Mouse (Mus musculus): Measurements from ENCODE around the gene Tmem238. TPM values are rescaled to one million over a fixed set of nuclear protein-coding genes. Genes with fewer than 3 reads are reported as not detected.

Gene Tmem238
- total and polyA plus RNA-seq, 3 experiments: 23.8 to 31.3 TPM; not detected in 1

- H3K27ac ChIP-seq (ENCODE audit: control insufficient read depth, low read depth, low read length): no peak overlapping the region
- H3K36me3 ChIP-seq (ENCODE audit: control insufficient read depth in 1 of 2, insufficient read depth in 2 of 2, low read length in 2 of 2): no peaks in the 10 kb centered on the region
- H3K4me1 ChIP-seq (ENCODE audit: control insufficient read depth in 1 of 2, insufficient read depth in 2 of 2, low read length in 2 of 2): peaks cover 0 to 12% of the 10 kb centered on the region in 2 experiments; a peak in 1 of 4 replicates
- no peaks in the 10 kb centered on the region for H3K9me3 ChIP-seq (replicated peaks; ENCODE audit: insufficient read depth, low read length)
- peaks cover 5 to 14% of the 10 kb centered on the region in 2 experiments; a peak in 3 of 4 replicates for H3K27me3 ChIP-seq (ENCODE audit: control insufficient read depth in 1 of 2, insufficient read depth in 2 of 2, low read length in 2 of 2)
- no peak overlapping the region for H3K4me3 ChIP-seq (ENCODE audit: control insufficient read depth in 1 of 2, insufficient read depth in 1 of 2, low read depth in 2 of 2, low read length in 2 of 2)
- TF ChIP-seq TCF12 (IDR thresholded peaks at IDR 0.05; ENCODE audit: low read depth, low read length): no peak
- TF ChIP-seq UBTF (IDR thresholded peaks at IDR 0.05; ENCODE audit: borderline replicate concordance, insufficient read depth, low read depth, low read length): no peak
- TF ChIP-seq KAT2A (conservative IDR thresholded peaks at IDR 0.05; ENCODE audit: low read depth, low read length): no peak
- TF ChIP-seq MYC (IDR thresholded peaks at IDR 0.05; ENCODE audit: low read depth, low read length): no peak
- TF ChIP-seq ZKSCAN1 (IDR thresholded peaks at IDR 0.05; ENCODE audit: low read depth, low read length): no peak
- TF ChIP-seq MAX (IDR thresholded peaks at IDR 0.05; ENCODE audit: low read length): no peak
- no peak for TF ChIP-seq ZC3H11A (IDR thresholded peaks at IDR 0.05; ENCODE audit: low read depth, low read length)
- TF ChIP-seq E2F4 (IDR thresholded peaks at IDR 0.05; ENCODE audit: borderline replicate concordance, low read depth, low read length): no peak
- no peak for TF ChIP-seq BHLHE40 (IDR thresholded peaks at IDR 0.05; ENCODE audit: borderline replicate concordance, low read depth, low read length)
- TF ChIP-seq SIN3A (IDR thresholded peaks at IDR 0.05; ENCODE audit: low read length): no peak
- no peak for TF ChIP-seq POLR2AphosphoS5 (IDR thresholded peaks at IDR 0.05; ENCODE audit: borderline replicate concordance, low read depth, low read length)
- no peak for TF ChIP-seq ETS1 (IDR thresholded peaks at IDR 0.05; ENCODE audit: low read depth, low read length)
- no peak for TF ChIP-seq EP300 (IDR thresholded peaks at IDR 0.05; ENCODE audit: low read depth in 1 of 2, low read length in 2 of 2)
- no peak for TF ChIP-seq MAFK (IDR thresholded peaks at IDR 0.05; ENCODE audit: borderline replicate concordance, low read depth, low read length)
- no peak for DNase-seq (ENCODE audit: low read depth, low spot score)
- H3K79me2 ChIP-seq (ENCODE audit: control insufficient read depth, insufficient read depth, low read length, poor library complexity): no peaks in the 10 kb centered on the region
- no peak overlapping the region for H3K9ac ChIP-seq (ENCODE audit: control insufficient read depth, low read depth, low read length, poor library complexity, severe bottlenecking)
These were observed 11.4 kb downstream of the Tmem238 start for GRCm38 (mm10) chr7:4777851-4778637.

GRCm38 (mm10) chr7:4776861-4777830, 12.3 kb downstream of the Tmem238 start:
- Histone ChIP-seq H3K9ac (ENCODE audit: control insufficient read depth, low read depth, low read length, poor library complexity, severe bottlenecking) (peak overlapping the region; percentile 39; the same call in 1 of the 2 replicates), H3K4me3 (ENCODE audit: control insufficient read depth in 1 of 2, insufficient read depth in 1 of 2, low read depth in 2 of 2, low read length in 2 of 2) (peak overlapping the region in 1 of 2 experiments; percentile 40; a peak in 1 of 4 replicates), H3K36me3 (ENCODE audit: control insufficient read depth in 1 of 2, insufficient read depth in 2 of 2, low read length in 2 of 2) (no peaks in the 10 kb centered on the region), H3K9me3 (replicated peaks; ENCODE audit: insufficient read depth, low read length) (no peaks in the 10 kb centered on the region), H3K4me1 (ENCODE audit: control insufficient read depth in 1 of 2, insufficient read depth in 2 of 2, low read length in 2 of 2) (peaks cover 0 to 12% of the 10 kb centered on the region in 2 experiments; a peak in 1 of 4 replicates), H3K27ac (ENCODE audit: control insufficient read depth, low read depth, low read length) (no peak overlapping the region), H3K27me3 (ENCODE audit: control insufficient read depth in 1 of 2, insufficient read depth in 2 of 2, low read length in 2 of 2) (peaks cover 5 to 14% of the 10 kb centered on the region in 2 experiments; a peak in 3 of 4 replicates), H3K79me2 (ENCODE audit: control insufficient read depth, insufficient read depth, low read length, poor library complexity) (no peaks in the 10 kb centered on the region)
- TF ChIP-seq MYB (IDR thresholded peaks at IDR 0.05; ENCODE audit: low read depth, low read length): no peak
- no peak for TF ChIP-seq CHD1 (IDR thresholded peaks at IDR 0.05; ENCODE audit: low read depth, low read length)
- TF ChIP-seq NRF1 (IDR thresholded peaks at IDR 0.05; ENCODE audit: insufficient read depth, low read depth, low read length, poor library complexity, severe bottlenecking): no peak
- peak; percentile 49 for DNase-seq (ENCODE audit: low read depth, low spot score)
